Mouse (Mus musculus) kidney, postnatal 36 days (tissue): Measurements from ENCODE around the gene Hs3st3b1.

Source experiments
- DNase-seq, 2 experiments: peaks; one replicate each; pipeline ENCODE4 v3.0.0; 2021 to 2022; ENCODE audit warnings: mixed read lengths in 2 of 2

Hs3st3b1 gene

DNA sequence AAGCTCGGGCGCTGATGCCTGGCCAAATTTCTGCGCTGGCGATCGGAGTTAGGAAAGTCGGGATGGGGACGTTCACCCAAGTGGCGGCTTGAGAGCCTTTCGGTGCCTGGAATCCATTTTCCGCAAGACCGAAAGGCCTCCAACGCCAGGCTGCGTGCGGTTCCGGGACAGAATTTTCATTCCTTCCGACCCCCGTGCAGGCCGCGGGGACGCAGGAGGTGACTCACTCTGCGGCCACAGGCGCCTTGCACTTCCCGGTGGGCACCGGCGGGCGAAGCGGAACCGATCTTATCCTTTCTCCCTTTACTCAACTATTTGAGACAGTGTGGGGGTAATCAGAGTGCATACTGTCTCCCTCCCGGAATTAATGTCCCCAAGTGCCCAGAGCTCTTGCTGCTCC is 1.3 kb upstream of the Hs3st3b1 start:
- peak in 1 of 2 experiments; percentile 37 for DNase-seq

DNA sequence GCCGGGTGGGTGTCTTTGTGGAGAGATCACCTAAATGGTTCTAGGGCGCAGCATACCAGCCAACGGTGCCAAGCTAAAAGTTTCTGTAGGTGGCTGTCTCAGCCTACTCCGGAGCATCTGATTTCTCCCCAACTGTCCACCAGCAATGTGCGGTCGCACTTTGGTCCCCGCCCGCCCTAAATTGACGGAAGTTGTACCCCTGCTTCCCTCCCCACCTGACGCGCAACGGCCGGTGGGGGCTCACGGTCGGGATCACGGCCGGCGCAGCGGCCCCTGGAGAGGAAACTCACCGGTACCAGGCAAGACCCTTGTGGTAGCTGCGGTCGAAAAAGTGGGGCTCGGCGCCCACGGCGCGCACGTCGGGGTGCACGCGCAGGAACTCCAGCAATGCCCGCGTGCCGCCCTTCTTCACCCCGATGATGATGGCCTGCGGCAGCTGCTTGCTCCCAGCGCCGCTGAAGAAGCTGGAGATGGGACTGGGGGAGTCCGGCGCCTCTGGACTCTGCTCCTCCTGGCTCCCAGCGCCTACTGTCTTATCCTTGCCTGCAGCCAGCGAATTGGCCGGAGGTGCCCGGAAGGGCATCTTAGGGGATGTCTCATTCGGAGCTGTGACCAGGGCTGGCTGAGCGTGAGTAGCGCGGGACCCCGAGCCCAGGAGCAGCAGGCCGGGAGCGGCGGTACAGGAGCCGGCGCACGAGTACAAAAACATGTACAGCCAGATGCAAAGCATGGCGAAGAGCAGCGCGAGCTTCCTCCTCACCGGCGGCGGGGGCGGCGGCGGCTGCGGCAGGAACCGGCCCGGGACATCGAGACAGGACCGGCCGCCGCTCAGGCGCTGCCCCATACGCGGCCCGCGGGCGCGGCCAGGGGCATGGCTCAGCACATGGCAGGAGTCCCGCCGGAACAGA is 792 bp downstream of the Hs3st3b1 start:
- DNase-seq: peak in 1 of 2 experiments; percentile 55

DNA sequence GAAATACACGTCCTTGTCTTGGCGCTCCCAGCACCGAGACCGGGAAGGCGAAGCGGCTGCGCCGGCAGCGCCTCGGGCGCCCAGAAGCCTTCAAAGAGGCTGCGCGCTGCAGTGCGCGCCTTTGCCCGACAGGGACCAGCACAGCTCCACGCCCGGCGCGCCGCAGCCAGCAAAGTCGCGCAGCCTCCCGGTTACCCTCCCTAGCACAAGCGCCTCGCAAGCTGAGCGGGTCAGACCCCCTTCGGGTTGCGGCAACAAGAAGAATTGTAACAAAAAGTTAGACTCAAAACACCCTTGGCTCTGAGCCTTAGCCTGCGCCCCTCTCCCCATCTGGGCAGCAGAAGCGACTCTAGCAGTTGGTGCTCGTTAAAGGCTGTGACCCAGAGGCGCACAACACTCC is 1.6 kb downstream of the Hs3st3b1 start:
- peak; percentile 70 to 89 for DNase-seq

DNA sequence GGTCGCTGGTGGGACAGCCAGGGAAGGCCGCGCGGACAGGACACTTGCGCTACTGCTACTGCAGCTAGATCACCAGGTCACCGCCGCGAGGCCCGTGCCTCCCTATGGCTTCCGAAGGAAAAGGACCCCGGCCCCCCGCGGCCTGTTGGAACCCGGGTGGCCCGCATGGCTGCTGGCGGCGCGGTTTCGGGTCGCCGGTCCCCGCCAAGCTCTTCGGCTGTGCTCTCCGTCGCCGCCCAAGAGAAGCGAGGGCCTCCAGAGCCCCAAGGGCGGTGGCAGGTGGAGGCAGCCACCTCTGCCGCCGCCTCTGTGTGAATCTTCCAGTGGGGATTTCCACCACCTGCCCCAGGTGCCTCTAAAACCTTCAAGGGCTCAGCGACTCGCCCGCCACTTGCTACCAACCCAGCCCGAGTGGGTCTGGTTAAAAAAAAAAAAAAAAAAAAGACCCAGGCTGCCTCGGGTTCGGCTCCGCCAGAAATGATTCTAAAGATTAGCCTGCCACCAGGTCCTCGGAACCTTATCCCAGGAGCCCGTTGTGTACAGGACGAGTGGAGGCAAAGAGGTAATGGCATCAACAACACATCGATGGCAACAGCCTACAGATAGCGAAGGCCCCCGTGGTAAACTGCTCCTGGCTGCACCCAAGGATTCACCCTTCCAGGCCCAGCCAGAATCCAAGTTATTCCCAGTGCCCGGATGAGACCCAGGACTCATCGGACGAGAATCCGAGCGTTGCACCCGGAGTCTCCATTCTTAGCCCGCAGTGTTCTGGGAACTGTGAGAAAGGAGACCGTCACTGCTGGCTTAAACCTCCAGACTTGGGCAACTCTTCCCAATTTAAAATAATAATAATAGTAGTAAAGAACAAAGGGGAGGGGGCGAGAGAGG is 2.6 kb downstream of the Hs3st3b1 start:
- DNase-seq: peak in 1 of 2 experiments; percentile 41

- peak; percentile 64 to 85 for DNase-seq
These were observed 3.6 kb downstream of the Hs3st3b1 start for GRCm38 (mm10) chr11:63918321-63919105.

DNA sequence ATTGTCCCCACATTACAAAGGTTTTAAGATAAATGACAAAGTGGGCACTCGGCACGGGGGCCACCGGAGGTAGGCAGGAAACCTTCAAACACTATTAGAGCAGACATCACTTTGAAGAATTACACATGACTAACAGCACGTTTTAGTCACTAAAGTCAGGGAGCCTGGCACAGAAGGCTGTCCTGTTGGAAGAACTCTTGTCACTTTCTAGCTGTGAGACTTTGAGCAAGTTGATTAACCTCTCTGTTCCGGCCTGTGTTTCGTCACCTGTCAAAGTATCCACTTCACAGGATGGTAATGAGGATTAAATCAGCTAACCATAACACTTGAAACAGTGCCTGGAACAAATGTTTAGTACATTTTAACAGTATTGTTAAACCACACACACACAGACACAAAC is 4.5 kb downstream of the Hs3st3b1 start:
- no peak for DNase-seq

GRCm38 (mm10) chr11:63914388-63914787 is 7.7 kb downstream of the Hs3st3b1 start:
- peak; percentile 91 for DNase-seq

DNA sequence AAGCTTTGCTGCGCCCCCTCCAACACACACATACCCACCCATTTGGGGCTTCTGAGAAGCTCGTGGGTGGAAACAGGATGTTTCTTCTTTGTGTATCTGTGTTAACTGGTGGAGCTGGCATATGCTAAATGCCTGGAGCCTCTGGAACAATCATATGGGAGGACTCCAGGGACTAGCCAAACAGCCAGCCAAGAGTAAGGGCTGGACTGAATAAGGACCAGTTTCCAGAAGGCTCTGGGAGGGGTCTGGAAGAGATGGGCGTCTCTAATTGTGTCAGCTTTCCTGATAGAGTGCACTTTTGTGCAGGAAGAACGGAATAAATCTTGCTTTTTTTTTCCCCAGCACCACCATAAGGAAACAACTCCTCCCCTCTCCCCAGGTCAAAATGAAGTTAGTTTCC is 8.2 kb downstream of the Hs3st3b1 start:
- DNase-seq: peak; percentile 15

- no peak for DNase-seq
These were observed 11.1 kb downstream of the Hs3st3b1 start for GRCm38 (mm10) chr11:63911001-63911400.

DNA sequence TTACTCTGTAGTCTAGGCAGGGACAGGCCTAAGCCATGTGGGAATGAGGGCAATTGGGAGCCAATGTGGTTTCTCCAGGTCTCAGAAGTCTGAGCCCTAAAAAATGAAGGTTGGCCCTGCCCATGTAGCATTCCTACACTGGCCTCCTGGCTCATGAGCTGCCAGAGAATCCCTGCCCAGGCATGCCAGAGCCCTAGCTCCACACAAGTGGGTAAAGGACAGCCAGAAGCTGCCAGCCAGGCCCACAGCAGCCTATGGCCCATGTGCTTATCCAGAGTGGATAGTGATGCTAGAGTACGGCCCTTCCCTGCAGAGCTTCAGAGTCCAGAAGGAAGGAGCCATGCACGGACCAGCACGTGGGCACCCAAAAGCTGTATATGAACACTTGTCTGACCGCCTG is 12.1 kb downstream of the Hs3st3b1 start:
- no peak for DNase-seq

DNA sequence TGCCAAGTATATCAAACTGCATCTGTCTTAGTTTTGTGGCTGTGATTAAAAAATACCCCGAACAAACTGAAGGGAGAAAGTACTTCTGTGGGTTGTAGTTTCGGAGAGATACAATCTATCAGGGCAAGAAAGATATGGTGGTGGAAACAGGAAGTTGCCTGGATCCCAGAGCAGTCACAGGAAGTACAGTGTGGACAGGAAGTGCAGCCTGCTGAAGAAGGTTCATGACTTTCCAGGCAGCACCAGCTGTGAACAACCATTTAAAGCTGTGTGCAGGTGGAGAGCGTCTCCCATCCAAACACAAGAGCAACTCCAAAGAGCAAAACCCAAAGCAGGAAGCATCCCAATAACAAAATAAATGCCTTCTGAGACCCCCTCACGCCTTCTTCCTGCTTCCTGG is 13.6 kb downstream of the Hs3st3b1 start:
- no peak for DNase-seq

- no peak for DNase-seq
These were observed 15.3 kb downstream of the Hs3st3b1 start for GRCm38 (mm10) chr11:63906552-63907353.

GRCm38 (mm10) chr11:63904787-63905186 is 17.3 kb downstream of the Hs3st3b1 start:
- no peak for DNase-seq

GRCm38 (mm10) chr11:63898509-63899168 is 23.5 kb downstream of the Hs3st3b1 start:
- no peak for DNase-seq

DNA sequence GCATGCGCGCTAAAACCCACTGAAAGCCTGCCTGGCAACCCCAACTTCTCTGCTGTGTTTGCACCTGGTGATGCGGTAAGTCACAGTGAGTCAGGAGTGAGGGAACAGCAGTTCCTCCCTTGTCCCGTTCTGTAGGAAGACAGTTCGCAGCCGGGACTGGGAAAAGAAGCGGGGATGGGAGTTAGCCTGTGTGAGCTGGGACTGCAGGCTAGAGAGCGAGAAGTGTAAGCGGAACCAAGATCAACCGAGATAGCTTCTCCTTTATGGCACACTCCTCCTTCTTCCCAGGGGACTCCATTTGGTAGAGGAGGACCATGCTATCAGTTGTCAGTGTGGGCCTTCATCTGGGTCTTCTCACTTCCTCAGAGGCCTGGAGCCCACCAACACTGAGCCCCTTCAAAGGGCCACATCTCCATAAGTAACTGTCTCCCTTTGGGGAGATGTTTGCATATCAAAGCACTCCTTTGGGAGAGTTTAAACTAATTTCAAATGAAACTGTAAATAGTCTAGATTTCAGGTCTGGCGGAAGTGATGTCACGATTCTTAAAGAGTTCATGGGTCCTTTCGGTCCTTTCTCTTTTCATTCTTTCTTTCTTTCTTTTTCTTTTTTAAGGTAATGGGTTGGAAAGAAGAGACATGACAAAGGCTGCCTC is 24.1 kb downstream of the Hs3st3b1 start:
- no peak for DNase-seq

- no peak for DNase-seq
These were observed 25.1 kb downstream of the Hs3st3b1 start for GRCm38 (mm10) chr11:63897011-63897410.

GRCm38 (mm10) chr11:63894188-63894587 is 27.9 kb downstream of the Hs3st3b1 start:
- peak; percentile 54 to 77 for DNase-seq

DNA sequence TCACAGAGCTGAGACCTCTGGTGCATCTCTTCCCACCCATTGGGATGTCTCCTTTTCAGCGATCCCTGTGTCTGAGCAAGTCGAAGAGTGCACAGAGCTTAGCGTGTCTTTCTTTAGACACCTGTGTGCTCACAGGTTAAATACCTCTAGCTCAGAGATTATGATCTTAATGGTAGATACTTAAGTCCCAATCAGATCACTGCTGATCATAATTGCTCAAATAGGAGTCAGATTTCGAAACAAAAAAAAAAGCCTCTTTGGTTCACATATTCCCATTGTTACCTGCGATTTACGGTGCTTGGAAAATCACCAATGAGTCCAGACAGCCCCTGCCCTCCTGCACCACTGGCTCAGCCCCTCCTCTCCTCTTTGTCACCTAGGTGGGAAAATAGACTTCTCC is 28.5 kb downstream of the Hs3st3b1 start:
- DNase-seq: no peak

- no peak for DNase-seq
These were observed 30.5 kb downstream of the Hs3st3b1 start for GRCm38 (mm10) chr11:63891479-63892020.

GRCm38 (mm10) chr11:63883385-63883784 is 38.7 kb downstream of the Hs3st3b1 start:
- DNase-seq: no peak
